Mouse (Mus musculus) adrenal gland, postnatal 36 days (tissue): ENCODE data around the gene Fam71e1. TPM values are rescaled to one million over a fixed set of nuclear protein-coding genes. Genes with fewer than 3 reads are reported as not detected.

Experiments
- DNase-seq, 2 experiments: peaks; one replicate each; pipeline ENCODE4 v3.0.0; 2021; ENCODE audit warnings: mixed read lengths in 1 of 2
- total RNA-seq, 2 experiments: library from RNA; stranded (reverse); gene quantifications; 2 replicates each; pipeline ENCODE4 v1.2.3; 2021

Fam71e1 gene
- total RNA-seq, 2 experiments from 2014 or later = 8.5 to 9.5 TPM

DNA sequence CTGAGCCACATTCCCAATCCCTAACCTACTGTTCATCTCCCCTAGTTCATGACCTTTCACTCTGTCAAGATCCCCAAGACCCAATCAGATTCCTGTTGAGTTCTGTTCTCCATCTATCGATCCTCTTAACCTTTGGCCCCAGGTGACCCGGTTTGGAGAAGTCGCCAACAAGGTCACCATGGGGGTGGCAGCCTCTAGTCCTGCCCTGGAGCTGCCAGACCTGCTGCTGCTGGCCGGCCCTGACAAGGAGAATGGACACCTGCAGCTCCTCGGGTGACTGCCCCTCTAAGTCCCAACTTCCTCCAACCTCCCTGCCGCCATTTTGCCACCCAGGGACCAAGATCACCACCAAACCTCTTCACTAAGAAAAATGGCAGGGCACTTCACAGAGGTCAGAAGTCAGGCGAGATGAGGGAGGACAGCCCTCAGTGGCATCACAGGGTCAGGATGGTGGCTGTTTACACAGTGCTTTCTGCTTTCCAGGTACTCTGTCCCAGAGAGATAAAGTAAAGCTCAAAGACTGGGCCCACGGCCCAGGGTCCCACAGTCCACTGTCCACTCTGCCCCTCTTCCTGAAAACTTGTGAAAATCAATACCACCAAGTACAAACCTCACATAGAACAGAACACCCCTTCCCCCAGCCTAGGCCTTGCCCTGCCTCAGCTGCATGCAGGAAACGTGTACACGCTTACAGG is 1.1 kb downstream of the Fam71e1 start:
- no peak for DNase-seq

GRCm38 (mm10) chr7:44498922-44499321 is 2.5 kb downstream of the Fam71e1 start:
- no peak for DNase-seq

DNA sequence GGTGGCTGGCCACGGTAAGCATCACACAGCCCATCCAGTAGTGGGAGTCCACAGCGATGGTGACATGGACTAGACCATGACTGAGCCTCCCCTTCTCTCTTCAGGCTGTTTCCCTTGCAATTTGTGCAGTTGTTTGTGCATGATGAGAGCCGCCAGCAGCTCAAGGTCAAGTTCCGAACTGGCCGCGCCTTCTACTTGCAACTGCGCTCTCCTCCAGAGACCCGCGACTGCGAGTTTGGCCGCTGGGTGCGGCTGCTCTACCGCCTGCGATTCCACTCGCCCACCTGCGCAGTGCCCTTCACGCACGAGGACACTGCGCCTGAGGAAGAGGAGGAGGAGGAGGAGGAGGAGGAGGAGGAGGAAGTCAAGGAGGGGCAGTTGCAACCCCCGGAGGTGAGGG is 3.7 kb downstream of the Fam71e1 start:
- DNase-seq = peak in 1 of 2 experiments; percentile 27

- DNase-seq = peak; percentile 71 to 83
These were observed 5.3 kb downstream of the Fam71e1 start for GRCm38 (mm10) chr7:44501563-44502115.

GRCm38 (mm10) chr7:44507491-44507890 is 11.1 kb downstream of the Fam71e1 start:
- no peak for DNase-seq

DNA sequence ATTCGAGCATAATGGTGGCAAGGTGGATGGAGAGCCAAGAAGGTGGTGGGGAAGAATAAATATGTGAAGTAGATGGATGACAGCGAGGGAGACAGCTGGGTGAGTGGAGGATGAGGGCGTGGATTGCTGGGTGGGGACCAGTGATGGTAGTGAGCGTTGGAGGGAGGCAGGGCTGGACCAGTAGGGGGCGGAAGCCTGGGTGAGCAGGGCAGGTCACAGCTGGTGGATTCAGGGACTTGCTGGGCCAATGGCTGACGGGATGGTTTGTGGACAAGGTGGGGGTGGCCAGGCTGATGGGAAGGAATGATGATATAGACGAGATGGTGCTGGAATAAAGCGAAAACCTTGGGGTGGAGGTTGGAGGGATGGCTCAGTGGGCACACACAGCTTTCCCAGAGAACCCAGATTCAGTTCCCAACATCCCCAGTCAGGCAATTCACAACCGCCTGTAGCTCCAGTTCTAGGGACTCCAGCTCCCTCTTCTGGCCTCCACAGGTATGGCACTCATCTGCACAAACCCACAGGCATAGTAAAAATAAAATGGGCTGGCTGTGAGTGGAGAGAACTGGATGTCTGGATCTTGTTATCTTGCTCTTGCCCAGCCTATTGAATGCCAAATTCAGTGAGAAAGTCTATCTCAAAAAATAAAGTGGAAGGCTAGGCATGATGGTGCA is 23.0 kb downstream of the Fam71e1 start:
- no peak for DNase-seq

DNA sequence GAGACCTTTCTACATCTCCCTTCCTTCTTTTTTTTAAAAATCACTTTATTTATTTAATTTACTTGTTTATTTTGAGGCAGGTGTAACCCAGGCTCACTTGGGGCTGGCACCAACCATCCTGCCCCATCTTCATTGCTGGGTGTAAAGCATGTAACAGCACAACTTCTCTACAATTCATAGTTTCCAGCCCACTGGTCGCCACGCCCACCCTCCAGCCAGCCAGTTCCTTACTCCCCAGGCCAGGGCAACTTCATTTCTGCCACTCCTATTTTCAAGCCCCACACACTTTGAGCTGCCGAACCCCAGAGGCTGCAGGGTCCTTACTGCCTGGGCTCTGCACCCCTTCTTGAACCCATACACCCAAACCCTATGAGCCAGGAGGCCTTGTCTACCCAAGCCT is 24.6 kb downstream of the Fam71e1 start:
- DNase-seq = no peak

DNA sequence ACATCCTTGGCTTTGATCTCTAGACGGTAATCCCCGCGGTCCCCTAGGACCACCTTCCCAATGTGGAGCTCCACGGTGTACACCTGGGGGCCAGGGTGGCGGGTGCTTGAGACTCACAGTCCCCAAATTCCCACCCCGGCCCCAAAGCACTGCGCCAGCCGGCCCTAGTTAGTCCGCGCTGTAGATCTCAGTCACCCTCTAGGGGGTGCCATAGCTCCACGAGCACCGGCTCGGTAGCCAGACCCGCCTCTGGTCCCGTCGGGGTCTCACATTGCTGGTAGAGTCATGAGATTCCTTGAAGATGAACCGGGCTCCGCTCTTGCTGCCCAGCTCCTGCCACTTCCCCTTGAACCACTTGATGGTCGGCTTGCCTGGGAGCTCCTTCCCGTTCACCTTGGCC is 25.3 kb downstream of the Fam71e1 start:
- DNase-seq = peak; percentile 49 to 76

GRCm38 (mm10) chr7:44523056-44523455 is 26.7 kb downstream of the Fam71e1 start:
- no peak for DNase-seq

- DNase-seq = no peak
These were observed 28.1 kb downstream of the Fam71e1 start, which contains the start of gene Mybpc2 for GRCm38 (mm10) chr7:44524502-44524901. Gene Mybpc2, minus strand, starts transcription at chr7:44524656.

GRCm38 (mm10) chr7:44525126-44525832 is 28.9 kb downstream of the Fam71e1 start:
- peak; percentile 91 to 95 for DNase-seq

DNA sequence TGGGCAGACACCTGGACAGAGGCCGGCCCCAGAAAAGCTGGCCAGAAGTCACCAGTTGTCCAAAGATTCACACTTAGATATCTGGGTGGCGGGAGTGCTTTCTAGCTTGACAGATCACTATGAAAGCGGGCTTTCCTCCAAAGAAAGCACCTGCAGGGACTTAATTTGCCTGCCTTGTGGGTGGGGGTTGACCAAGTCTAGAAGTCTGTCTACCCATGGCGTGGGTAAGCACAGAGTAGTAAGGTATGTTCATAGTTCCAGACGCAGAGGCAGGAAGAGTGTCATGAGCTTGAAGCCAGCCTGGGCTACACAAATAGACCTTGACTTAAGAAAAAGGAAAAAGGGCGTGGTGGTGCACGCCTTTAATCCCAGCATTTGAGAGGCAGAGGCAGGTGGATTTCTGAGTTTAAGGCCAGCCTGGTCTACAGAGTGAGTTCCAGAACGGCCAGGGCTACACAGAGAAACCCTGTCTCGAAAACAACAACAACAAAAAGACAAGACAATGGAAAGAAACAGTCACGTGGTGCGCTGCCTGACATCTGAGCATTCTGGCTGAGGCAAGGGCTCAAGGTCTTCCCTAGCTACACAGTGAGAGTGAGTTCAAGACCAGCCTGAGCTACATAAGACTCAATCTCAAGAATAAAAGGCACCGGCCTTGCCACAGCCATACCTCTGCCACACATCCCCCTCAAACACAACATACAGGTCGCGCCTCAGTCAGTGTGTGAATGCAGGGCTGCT is 30.2 kb downstream of the Fam71e1 start:
- no peak for DNase-seq

DNA sequence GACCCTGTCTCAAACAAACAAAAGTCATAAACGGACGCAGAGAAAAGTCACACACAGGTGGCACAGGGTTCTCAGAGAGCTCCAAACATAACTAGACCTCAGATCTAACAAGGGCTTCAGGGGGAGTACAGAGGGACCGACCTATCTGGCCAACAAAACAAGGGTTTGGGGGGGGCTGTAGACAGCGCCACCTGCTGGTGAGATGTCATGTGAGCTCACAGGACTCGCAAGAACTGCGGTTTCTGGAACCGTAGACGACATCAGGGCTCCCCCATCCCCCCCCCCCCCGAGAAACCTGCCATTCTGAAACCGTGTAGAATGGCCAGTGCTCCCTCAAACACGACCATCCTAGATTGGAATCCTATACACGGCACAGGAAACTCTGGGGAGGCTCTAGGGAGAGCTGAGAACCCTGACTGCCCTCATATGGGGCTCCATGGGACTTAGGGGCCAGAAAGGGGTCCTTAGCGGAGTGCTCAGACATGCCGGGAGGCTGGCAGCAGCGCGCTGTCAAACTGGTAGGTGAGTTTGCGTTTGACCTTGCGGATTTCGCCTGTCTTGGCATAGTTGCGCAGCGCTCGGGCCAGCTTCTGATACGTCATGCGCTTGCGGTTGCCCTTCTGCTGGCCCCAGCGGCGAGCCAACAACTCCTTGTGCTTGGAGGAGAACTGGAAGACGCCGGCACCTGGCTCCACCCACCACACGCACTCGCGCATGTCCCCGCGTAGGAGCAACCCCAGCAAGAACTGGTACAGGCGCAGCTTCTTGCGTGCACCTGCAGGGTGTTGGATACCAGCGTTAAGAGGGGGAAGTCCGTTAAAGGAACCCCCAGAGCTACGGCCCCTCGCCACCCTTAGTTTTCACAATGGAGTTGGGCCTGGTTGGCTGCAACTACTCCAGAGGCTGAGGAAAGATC is 31.4 kb downstream of the Fam71e1 start:
- peak; percentile 81 to 82 for DNase-seq

DNA sequence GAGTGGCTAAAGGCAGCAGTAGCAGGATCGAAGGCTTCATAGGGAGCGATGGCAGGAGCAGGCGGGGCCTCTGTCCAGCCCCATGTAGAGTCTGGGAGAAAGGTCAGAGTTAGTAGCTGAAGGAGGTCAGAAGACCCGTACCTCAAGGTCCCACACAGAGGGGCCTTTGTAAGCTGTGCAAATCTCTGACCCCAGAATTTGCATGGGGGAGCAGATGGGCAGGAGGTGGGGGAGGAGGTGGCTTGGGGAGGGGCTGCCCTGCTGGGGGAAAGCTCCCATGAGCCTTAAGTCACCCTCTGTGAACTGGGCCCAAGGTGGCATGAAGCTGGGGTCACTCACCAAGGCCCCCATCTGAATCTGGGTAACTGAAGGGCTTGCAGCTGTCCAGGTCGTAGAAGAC is 33.1 kb downstream of the Fam71e1 start:
- no peak for DNase-seq

DNA sequence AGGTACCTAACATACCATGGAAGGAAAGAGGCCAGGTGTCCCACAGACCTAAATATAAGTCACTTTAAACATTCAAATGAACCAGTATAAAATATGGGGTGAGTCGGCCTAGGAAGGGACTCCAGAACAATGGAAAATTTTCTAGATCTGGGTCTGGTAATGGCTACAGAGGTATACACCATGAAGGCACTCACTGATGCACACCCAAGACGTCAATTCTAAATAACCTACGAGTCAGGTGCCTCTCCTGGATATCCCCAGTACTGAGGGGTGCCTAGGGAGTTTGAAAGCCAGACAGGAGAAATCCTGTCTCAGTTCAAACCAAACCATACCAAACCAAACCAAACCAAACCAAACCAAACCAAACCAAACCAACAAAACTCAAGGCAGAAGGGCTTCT is 34.1 kb downstream of the Fam71e1 start:
- no peak for DNase-seq

- no peak for DNase-seq
These were observed 34.8 kb downstream of the Fam71e1 start for GRCm38 (mm10) chr7:44531207-44531606.

DNA sequence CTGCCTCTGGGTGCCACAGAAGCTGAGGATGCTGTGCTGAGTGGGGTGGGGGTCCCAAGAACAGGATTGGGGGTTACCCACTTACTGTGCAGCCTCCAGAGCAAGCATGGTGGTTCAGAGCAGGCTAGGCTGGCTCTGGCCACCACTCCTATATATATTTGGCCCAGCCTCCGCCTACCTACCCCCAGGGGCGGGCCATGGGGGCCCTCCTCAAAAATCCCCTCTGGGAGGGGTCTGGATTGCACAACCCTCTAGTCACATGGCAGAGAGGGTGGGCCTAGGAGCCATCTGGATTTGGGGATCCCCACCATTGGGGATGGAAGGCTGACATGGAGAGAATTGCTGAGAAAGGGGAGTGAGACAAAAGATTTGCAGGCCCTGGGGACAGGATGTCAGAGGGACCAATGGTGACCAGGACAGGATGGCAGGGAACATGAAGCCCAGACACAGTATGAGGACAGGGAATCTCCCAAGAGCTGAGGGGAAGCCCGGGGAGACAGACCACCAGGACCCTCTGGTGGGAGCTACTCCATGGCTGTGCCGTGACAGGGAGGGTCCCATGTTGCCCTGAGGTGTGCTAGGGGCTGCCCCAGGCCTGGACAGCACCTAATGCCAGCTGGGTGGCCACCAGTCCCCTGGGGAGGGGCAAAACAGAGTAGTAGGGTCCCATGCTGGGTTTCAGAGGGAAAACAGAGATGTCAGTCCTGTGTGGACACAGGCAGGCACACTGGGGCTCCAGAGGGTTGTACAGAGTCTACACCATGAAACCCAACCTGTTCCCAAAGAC is 35.8 kb downstream of the Fam71e1 start, which contains the start of gene Spib:
Spib (minus strand) TSS at position 126 of the 787 bp plus-strand sequence.
- no peak for DNase-seq

DNA sequence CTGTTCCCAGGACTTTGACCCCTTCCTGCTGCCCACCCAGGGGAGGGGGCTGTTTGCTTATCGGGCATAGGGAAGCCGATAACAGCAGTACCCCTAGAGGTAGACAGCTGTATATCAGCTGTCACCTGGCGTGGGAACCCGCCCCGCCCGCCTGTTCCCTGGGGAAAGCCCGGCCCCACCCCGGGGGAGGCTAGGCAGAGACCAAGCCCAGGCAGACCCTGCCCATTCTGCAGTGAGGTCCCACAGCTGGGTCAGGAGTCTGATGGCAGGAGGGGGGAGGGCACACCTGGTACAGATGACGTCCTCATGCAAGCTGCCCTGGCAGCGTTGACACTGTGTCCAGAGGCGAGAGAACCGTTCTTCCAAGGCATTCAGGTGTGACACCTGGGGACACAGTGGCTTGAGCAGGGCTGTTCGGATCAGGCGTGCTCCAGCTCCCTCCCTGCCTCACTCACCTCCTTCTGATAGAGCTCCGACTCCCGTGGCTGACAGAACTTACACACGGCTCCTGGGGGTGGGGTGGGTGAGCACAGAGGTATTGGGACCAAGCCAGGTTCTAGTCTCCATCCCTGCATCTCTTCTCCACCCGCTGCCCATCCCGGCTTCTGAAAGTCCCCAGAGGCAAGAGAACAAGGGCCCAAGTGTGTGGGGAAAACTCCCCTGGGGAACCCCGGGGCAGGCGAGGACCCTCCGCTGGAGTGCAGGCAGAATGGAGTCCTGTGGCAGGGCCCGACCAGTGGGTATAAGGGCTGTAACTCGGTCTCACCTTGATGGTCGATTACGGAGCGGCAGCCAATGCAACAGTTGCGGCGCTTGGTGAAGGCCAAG is 36.8 kb downstream of the Fam71e1 start:
- no peak for DNase-seq

GRCm38 (mm10) chr7:44533746-44534045 is 37.3 kb downstream of the Fam71e1 start:
- no peak for DNase-seq
